Mouse (Mus musculus) E14TG2a.4 (cell line): ENCODE results near the gene Hist1h2bm.
"Not testable (repeated sequence)": the region's sequence is repeated elsewhere in the genome, so short reads cannot be mapped to it uniquely, and the experiment has no call there.

Experiments used
- H3K27me3 ChIP-seq: 2 replicates; pipeline ENCODE4 v1.6.1; 2014; ENCODE audit warnings: low read length, control low read depth; ENCODE audit not compliant: insufficient read depth
- H3K36me3 ChIP-seq: 2 replicates; pipeline ENCODE4 v1.6.1; 2014; ENCODE audit warnings: low read length, control low read depth; ENCODE audit not compliant: insufficient read depth
- H3K4me1 ChIP-seq: replicated peaks from 2 replicates; pipeline ENCODE4 v1.6.1; 2014; ENCODE audit warnings: low read depth, low read length, control low read depth
- H3K4me3 ChIP-seq: replicated peaks from 2 replicates; pipeline ENCODE4 v1.5.1; 2014; ENCODE audit warnings: mild to moderate bottlenecking, low read length
- H3K9me3 ChIP-seq: 2 replicates; pipeline ENCODE4 v1.6.1; 2014; ENCODE audit warnings: low read length, control low read depth
- CTCF ChIP-seq: conservative IDR thresholded peaks from 2 replicates; pipeline ENCODE4 v1.5.1; 2014; ENCODE audit warnings: low read length
- NANOG ChIP-seq: IDR thresholded peaks from 2 replicates; pipeline ENCODE4 v1.6.1; 2014; ENCODE audit warnings: borderline replicate concordance, low read length, mixed read lengths
- POU5F1 ChIP-seq: IDR thresholded peaks from 2 replicates; pipeline ENCODE4 v1.6.1; 2014; ENCODE audit warnings: low read length, borderline replicate concordance

Gene Hist1h2bm

GRCm38 (mm10) chr13:21721757-21722372, at the start of gene Hist1h2bm:
Gene Hist1h2bm, plus strand, starts transcription at chr13:21722044.
- Histone ChIP-seq H3K4me1 (peaks cover 23% of the 10 kb centered on the region), H3K4me3 (peak within 1 kb of the TSS; percentile 66), H3K9me3 (peaks cover 28% of the 10 kb centered on the region)
- H3K27me3 ChIP-seq, H3K36me3 ChIP-seq: not testable (repeated sequence)

GRCm38 (mm10) chr13:21677305-21677704, 44.5 kb upstream of the Hist1h2bm start, which contains the start of gene Olfr1360:
Gene Olfr1360, minus strand, starts transcription at chr13:21677405.
- Histone ChIP-seq H3K27me3 (no peaks in the 10 kb centered on the region), H3K36me3 (no peaks in the 10 kb centered on the region), H3K4me1 (no peaks in the 10 kb centered on the region), H3K9me3 (no peaks in the 10 kb centered on the region), H3K4me3 (no peak within 1 kb of the TSS)
- TF ChIP-seq CTCF (no peak), NANOG (no peak), POU5F1 (no peak)

- no peak within 1 kb of the TSS for H3K4me3 ChIP-seq
- TF ChIP-seq CTCF (no peak), NANOG (no peak), POU5F1 (no peak)
- H3K4me1 ChIP-seq, result 0 out of 2 replicates have a peak, but pooled peaks cover 2% of the 10 kb centered on the region
Measured at GRCm38 (mm10) chr13:21697811-21698210, 24.0 kb upstream of the Hist1h2bm start, which contains the start of gene Olfr1359. Gene Olfr1359, plus strand, starts transcription at chr13:21698111.

DNA sequence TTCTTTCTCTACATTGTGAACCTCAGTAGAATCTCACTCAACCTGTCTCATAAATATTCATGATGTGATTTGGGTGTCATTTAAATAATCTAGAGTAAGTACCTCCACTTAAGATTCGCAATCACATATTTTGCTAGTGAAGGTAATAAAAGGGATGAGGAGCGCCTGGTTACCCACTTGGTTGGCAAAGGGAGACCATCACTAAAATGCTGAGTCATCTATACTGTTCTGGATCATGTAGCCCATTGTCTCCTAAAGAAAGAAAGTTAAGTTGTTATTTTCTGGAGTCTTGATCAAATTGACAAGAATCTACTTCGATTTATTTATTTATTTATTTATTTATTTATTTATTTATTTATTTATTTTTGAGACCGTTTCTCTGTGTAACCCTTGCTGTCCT, 15.2 kb upstream of the Hist1h2bm start:
- peaks cover 13% of the 10 kb centered on the region for H3K4me1 ChIP-seq
- H3K9me3 ChIP-seq, result no peaks in the 10 kb centered on the region
- no peaks in the 10 kb centered on the region for H3K36me3 ChIP-seq
- 0 out of 2 replicates have a peak, but pooled peaks cover 3% of the 10 kb centered on the region for H3K27me3 ChIP-seq
- TF ChIP-seq CTCF, result no peak
- no peak for TF ChIP-seq NANOG
- no peak for TF ChIP-seq POU5F1
- no peak overlapping the region for H3K4me3 ChIP-seq

More at GRCm38 (mm10) chr13:21697811-21698210, 24.0 kb upstream of the Hist1h2bm start, which contains the start of gene Olfr1359:
- H3K27me3 ChIP-seq, result 0 out of 2 replicates have a peak, but pooled peaks cover 3% of the 10 kb centered on the region
- no peaks in the 10 kb centered on the region for H3K36me3 ChIP-seq
- H3K9me3 ChIP-seq, result no peaks in the 10 kb centered on the region

- TF ChIP-seq POU5F1, result no peak
- peak; percentile 59 for TF ChIP-seq CTCF
- H3K36me3 ChIP-seq, result no peaks in the 10 kb centered on the region
- H3K27me3 ChIP-seq, result no peaks in the 10 kb centered on the region
Measured at GRCm38 (mm10) chr13:21710031-21710711, 11.7 kb upstream of the Hist1h2bm start.

GRCm38 (mm10) chr13:21710821-21711525, 10.9 kb upstream of the Hist1h2bm start:
- H3K4me1 ChIP-seq, result peaks cover 20% of the 10 kb centered on the region
- peak overlapping the region; percentile 95 for H3K4me3 ChIP-seq

More at GRCm38 (mm10) chr13:21710031-21710711, 11.7 kb upstream of the Hist1h2bm start:
- peak overlapping the region; percentile 95 for H3K4me3 ChIP-seq
- no peaks in the 10 kb centered on the region for H3K9me3 ChIP-seq
- H3K4me1 ChIP-seq, result peaks cover 16% of the 10 kb centered on the region

DNA sequence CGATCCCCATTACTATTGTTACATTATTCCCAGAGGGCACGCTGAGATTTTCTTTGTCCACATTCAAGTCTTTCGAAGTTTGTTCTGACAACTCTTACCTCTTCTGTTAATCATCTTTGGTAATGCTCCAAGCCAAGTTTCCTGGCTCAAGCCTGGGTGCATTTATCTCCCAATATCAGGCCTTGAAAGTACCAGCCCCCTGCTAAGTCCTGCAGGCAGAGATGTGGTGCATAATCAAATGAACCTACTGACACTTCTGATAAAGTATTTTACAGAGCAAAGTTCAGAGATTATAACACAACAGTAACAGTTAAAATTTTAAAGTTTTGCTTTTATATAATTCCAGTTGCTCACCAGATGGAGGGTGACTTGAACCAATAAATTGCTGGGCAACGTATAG, 10.1 kb upstream of the Hist1h2bm start:
- Histone ChIP-seq H3K27me3 (no peaks in the 10 kb centered on the region), H3K4me3 (peak overlapping the region; percentile 95), H3K9me3 (no peaks in the 10 kb centered on the region), H3K36me3 (no peaks in the 10 kb centered on the region), H3K4me1 (peaks cover 20% of the 10 kb centered on the region)
- TF ChIP-seq NANOG (no peak), CTCF (no peak), POU5F1 (no peak)

More at GRCm38 (mm10) chr13:21710821-21711525, 10.9 kb upstream of the Hist1h2bm start:
- no peak for TF ChIP-seq CTCF
- TF ChIP-seq NANOG, result no peak
- no peak for TF ChIP-seq POU5F1
- Histone ChIP-seq H3K36me3 (no peaks in the 10 kb centered on the region), H3K9me3 (no peaks in the 10 kb centered on the region), H3K27me3 (no peaks in the 10 kb centered on the region)

DNA sequence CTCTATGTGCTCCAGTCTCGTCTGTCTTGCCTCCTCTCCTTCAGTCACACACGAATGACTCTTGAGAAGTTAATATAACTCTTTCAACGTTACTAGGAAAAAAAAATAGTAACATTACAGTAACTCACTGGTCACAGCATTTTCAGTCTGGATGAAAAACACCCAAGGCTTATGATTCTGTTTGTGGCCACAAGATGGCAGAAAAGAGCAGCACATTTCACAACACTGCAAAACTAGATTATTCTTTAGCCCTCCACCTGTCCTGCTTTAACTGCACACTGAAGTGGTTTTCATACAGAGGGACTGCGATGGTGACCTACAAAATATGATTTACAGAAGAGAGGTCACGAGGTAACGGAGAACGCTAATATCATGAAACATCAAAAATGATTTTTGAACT, 7.1 kb upstream of the Hist1h2bm start:
- H3K9me3 ChIP-seq, result no peaks in the 10 kb centered on the region
- peak overlapping the region; percentile 76 for H3K4me3 ChIP-seq
- H3K27me3 ChIP-seq, result no peaks in the 10 kb centered on the region
- H3K36me3 ChIP-seq, result no peaks in the 10 kb centered on the region
- TF ChIP-seq NANOG (no peak), CTCF (peak; percentile 92)
- H3K4me1 ChIP-seq, result peaks cover 26% of the 10 kb centered on the region
